Mouse (Mus musculus) erythroblast, embryonic 14.5 days (primary cell): Measurements from ENCODE around the gene Samd5. TPM values are rescaled to one million over a fixed set of nuclear protein-coding genes. Genes with fewer than 3 reads are reported as not detected.

Experiments used
- H3K27me3 ChIP-seq: 2 replicates; pipeline ENCODE4 v1.6.1; 2012; ENCODE audit warnings: inconsistent platforms; ENCODE audit not compliant: control insufficient read depth
- H3K36me3 ChIP-seq: 2 replicates; pipeline ENCODE4 v1.6.1; 2012; ENCODE audit warnings: mild to moderate bottlenecking, inconsistent platforms; ENCODE audit not compliant: control insufficient read depth
- H3K4me1 ChIP-seq: 2 replicates; pipeline ENCODE4 v1.6.1; 2012; ENCODE audit warnings: inconsistent platforms; ENCODE audit not compliant: control insufficient read depth
- H3K4me3 ChIP-seq: replicated peaks from 2 replicates; pipeline ENCODE3; 2012; ENCODE audit warnings: moderate library complexity, mild to moderate bottlenecking, inconsistent platforms
- H3K9me3 ChIP-seq: 2 replicates; pipeline ENCODE4 v1.6.1; 2012; ENCODE audit warnings: low read length, inconsistent platforms, mixed read lengths; ENCODE audit not compliant: control insufficient read depth
- GATA1 ChIP-seq: IDR thresholded peaks from 2 replicates; pipeline ENCODE4 v1.6.1; 2012; ENCODE audit warnings: low read length, inconsistent platforms, mixed read lengths
- TAL1 ChIP-seq: IDR thresholded peaks from 3 replicates; pipeline ENCODE4 v1.6.1; 2012; ENCODE audit warnings: low read length, inconsistent platforms, mixed read lengths
- polyA plus RNA-seq: library from polyadenylated mRNA; stranded (reverse); fragments of >175 nt; gene quantifications from 2 replicates; pipeline ENCODE4 v1.2.3, GENCODE M21; 2012

Gene Samd5
- polyA plus RNA-seq, 1 experiment, result not detected

- H3K4me3 ChIP-seq, result no peak overlapping the region
- H3K4me1 ChIP-seq, result no peaks in the 10 kb centered on the region
- TF ChIP-seq GATA1 (no peak), TAL1 (no peak)
Measured at GRCm38 (mm10) chr10:9602845-9603244, 72.2 kb downstream of the Samd5 start.

GRCm38 (mm10) chr10:9602389-9602788 is 72.6 kb downstream of the Samd5 start:
- Histone ChIP-seq H3K4me3 (no peak overlapping the region), H3K27me3 (no peaks in the 10 kb centered on the region), H3K9me3 (no peaks in the 10 kb centered on the region), H3K36me3 (no peaks in the 10 kb centered on the region), H3K4me1 (no peaks in the 10 kb centered on the region)
- TF ChIP-seq TAL1 (no peak), GATA1 (no peak)

More at GRCm38 (mm10) chr10:9602845-9603244, 72.2 kb downstream of the Samd5 start:
- Histone ChIP-seq H3K9me3 (no peaks in the 10 kb centered on the region), H3K27me3 (no peaks in the 10 kb centered on the region), H3K36me3 (no peaks in the 10 kb centered on the region)

- no peaks in the 10 kb centered on the region for H3K27me3 ChIP-seq
- no peak overlapping the region for H3K4me3 ChIP-seq
- no peak for TF ChIP-seq TAL1
- no peak for TF ChIP-seq GATA1
- H3K9me3 ChIP-seq, result no peaks in the 10 kb centered on the region
- no peaks in the 10 kb centered on the region for H3K4me1 ChIP-seq
- no peaks in the 10 kb centered on the region for H3K36me3 ChIP-seq
Measured at GRCm38 (mm10) chr10:9596228-9596627, 78.8 kb downstream of the Samd5 start.

GRCm38 (mm10) chr10:9594666-9595065 is 80.3 kb downstream of the Samd5 start:
- Histone ChIP-seq H3K9me3 (no peaks in the 10 kb centered on the region), H3K4me3 (no peak overlapping the region), H3K27me3 (no peaks in the 10 kb centered on the region), H3K36me3 (no peaks in the 10 kb centered on the region), H3K4me1 (no peaks in the 10 kb centered on the region)
- TF ChIP-seq GATA1, result no peak
- TF ChIP-seq TAL1, result no peak

- TF ChIP-seq GATA1, result no peak
- TF ChIP-seq TAL1, result no peak
- Histone ChIP-seq H3K4me3 (no peak overlapping the region), H3K36me3 (no peaks in the 10 kb centered on the region), H3K4me1 (no peaks in the 10 kb centered on the region), H3K27me3 (no peaks in the 10 kb centered on the region), H3K9me3 (no peaks in the 10 kb centered on the region)
Measured at GRCm38 (mm10) chr10:9590606-9591005, 84.4 kb downstream of the Samd5 start.

- H3K4me1 ChIP-seq, result no peaks in the 10 kb centered on the region
- no peaks in the 10 kb centered on the region for H3K36me3 ChIP-seq
- no peak for TF ChIP-seq TAL1
- no peak for TF ChIP-seq GATA1
- no peaks in the 10 kb centered on the region for H3K9me3 ChIP-seq
- H3K4me3 ChIP-seq, result no peak overlapping the region
- no peaks in the 10 kb centered on the region for H3K27me3 ChIP-seq
Measured at GRCm38 (mm10) chr10:9586328-9586727, 88.7 kb downstream of the Samd5 start.

- no peak for TF ChIP-seq GATA1
- Histone ChIP-seq H3K36me3 (no peaks in the 10 kb centered on the region), H3K4me3 (no peak overlapping the region), H3K9me3 (peaks cover 3% of the 10 kb centered on the region; the same call in 1 of the 2 replicates), H3K27me3 (no peaks in the 10 kb centered on the region), H3K4me1 (no peaks in the 10 kb centered on the region)
Measured at GRCm38 (mm10) chr10:9579374-9579773, 95.6 kb downstream of the Samd5 start.

- no peak overlapping the region for H3K4me3 ChIP-seq
Measured at GRCm38 (mm10) chr10:9575605-9576004, 99.4 kb downstream of the Samd5 start.

GRCm38 (mm10) chr10:9574135-9574534 is 100.9 kb downstream of the Samd5 start:
- Histone ChIP-seq H3K4me3 (no peak overlapping the region), H3K27me3 (no peaks in the 10 kb centered on the region), H3K36me3 (no peaks in the 10 kb centered on the region), H3K9me3 (peaks cover 2% of the 10 kb centered on the region; the same call in 1 of the 2 replicates), H3K4me1 (no peaks in the 10 kb centered on the region)
- TF ChIP-seq TAL1, result no peak
- TF ChIP-seq GATA1, result no peak

More at GRCm38 (mm10) chr10:9575605-9576004, 99.4 kb downstream of the Samd5 start:
- peaks cover 3% of the 10 kb centered on the region; the same call in 1 of the 2 replicates for H3K9me3 ChIP-seq
- TF ChIP-seq TAL1 (no peak), GATA1 (no peak)
- H3K4me1 ChIP-seq, result no peaks in the 10 kb centered on the region
- H3K27me3 ChIP-seq, result no peaks in the 10 kb centered on the region
- H3K36me3 ChIP-seq, result no peaks in the 10 kb centered on the region

Other genes starting within 250 kb of the Samd5 start
- gene Stxbp5, start 225.9 kb upstream of the Samd5 start, polyA plus RNA-seq, result 0.24 and 0.30 TPM in 2 replicates